Mouse (Mus musculus): ENCODE results near the gene Nckap5l.

- TF ChIP-seq GATA1 (IDR thresholded peaks at IDR 0.05; ENCODE audit: low read length) (no peak), TAL1 (IDR thresholded peaks at IDR 0.05; ENCODE audit: low read length) (no peak)
Measured at GRCm38 (mm10) chr15:99498781-99499180, 41.2 kb upstream of the Nckap5l start.

Measured in erythroblast, embryonic 14.5 days (primary cell).